Mouse (Mus musculus) heart, postnatal 36 days (tissue): Measurements from ENCODE around the gene Rag2. TPM values are rescaled to one million over a fixed set of nuclear protein-coding genes. Genes with fewer than 3 reads are reported as not detected.

Source experiments
- DNase-seq, 2 experiments: peaks; one replicate each; pipeline ENCODE4 v3.0.0; 2021 to 2022
- intact Hi-C: fragments of 180-260 bp; cut with DNase I; formaldehyde crosslinking; loops from one replicate; pipeline ENCODE4 v1.15.1; 2025
- total RNA-seq, 2 experiments: library from RNA; stranded (reverse); gene quantifications; 2 replicates each; pipeline ENCODE4 v1.2.3; 2021

The Rag2 gene
- total RNA-seq, 2 experiments from 2014 or later = not detected

DNA sequence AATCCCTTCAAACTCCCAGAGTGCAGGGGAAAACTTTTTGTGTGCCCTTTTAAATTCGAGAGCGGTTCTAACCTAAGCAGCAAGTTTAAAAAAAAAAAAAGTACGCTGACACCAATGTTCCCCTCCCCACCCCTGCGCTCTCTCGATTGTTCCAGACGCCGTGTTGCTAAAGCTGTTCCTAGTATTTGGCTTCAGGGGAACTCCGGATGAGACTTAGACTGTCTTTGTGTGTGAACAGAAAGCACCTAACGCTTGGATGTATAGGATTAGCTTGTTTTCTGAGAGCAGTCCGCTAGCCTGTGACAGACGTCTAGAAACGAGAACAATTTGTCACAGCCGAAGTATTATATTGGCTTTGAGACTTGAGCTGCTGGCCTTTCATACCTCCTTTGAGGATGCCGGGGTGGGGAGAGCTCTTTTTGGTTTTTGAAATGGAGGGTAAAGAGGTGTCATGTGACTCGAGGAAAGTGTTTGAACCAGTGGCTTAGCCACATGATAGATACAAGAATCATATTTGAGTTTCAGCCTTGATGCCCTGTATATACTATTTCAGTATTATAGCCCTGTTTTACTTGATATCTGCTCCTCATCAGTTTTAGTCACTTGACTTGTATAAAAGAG is 54.8 kb downstream of the Rag2 start:
- intact Hi-C loops = no loop called here
- no peak for DNase-seq

Other genes starting within 250 kb of the Rag2 start
- gene Rag1, start 24.8 kb downstream of the Rag2 start, total RNA-seq = under 1 TPM; 0.08 to 0.14 TPM
- 100 to 1,000 TPM in 1 of 2 experiments, 10 to 100 TPM in 1; 98.5 to 101 TPM for gene B230118H07Rik, start 24.8 kb downstream of the Rag2 start, total RNA-seq
- gene Traf6, start 53.7 kb downstream of the Rag2 start, total RNA-seq = 10 to 100 TPM in 1 of 2 experiments, 1 to 10 TPM in 1; 9.0 to 10.3 TPM